Mouse (Mus musculus) heart, postnatal 0 days (tissue): ENCODE measurements at regions not wholly inside any gene's neighbourhood (a gene's known extent, or its start where the extent isn't known, plus 50 kb on each side); places are given as distances from the start of the nearest gene placed in this dataset.

Experiments
- CTCF ChIP-seq: IDR thresholded peaks from 2 replicates; pipeline ENCODE4 v1.5.1; 2016; ENCODE audit warnings: antibody characterized with exemption, control low read depth, low read depth
- EP300 ChIP-seq: IDR thresholded peaks from 2 replicates; pipeline ENCODE4 v1.6.1; 2016; ENCODE audit warnings: antibody characterized with exemption, low read depth

- TF ChIP-seq CTCF: no peak
- no peak for TF ChIP-seq EP300
Observed at GRCm38 (mm10) chr16:70803549-70803948, 489.8 kb downstream of the Gbe1 start.
